Mouse (Mus musculus): ENCODE results near the gene Gm10306. TPM values are rescaled to one million over a fixed set of nuclear protein-coding genes. Genes with fewer than 3 reads are reported as not detected.

The Gm10306 gene
- polyA plus RNA-seq, 1 experiment from 2014 or later = not detected

Other genes with a start within 250 kb of the Gm10306 start
- gene Caap1, start 250 bp downstream of the Gm10306 start, polyA plus RNA-seq (2015; fragmentation: Nextera tagmentation; extraction: Ambion mirVana) = 17.4 and 19.0 TPM in 2 replicates
- gene Plaa, start 46.7 kb downstream of the Gm10306 start, polyA plus RNA-seq (2015; fragmentation: Nextera tagmentation; extraction: Ambion mirVana) = 60.0 and 63.3 TPM in 2 replicates
- gene Ift74, start 57.9 kb downstream of the Gm10306 start, polyA plus RNA-seq (2015; fragmentation: Nextera tagmentation; extraction: Ambion mirVana) = 23.3 and 24.9 TPM in 2 replicates
- gene Lrrc19, start 93.6 kb downstream of the Gm10306 start, polyA plus RNA-seq (2015; fragmentation: Nextera tagmentation; extraction: Ambion mirVana) = 0.93 and 0.94 TPM in 2 replicates
- 11.5 TPM in 2 replicates for gene Tek, start 182.7 kb downstream of the Gm10306 start, polyA plus RNA-seq (2015; fragmentation: Nextera tagmentation; extraction: Ambion mirVana)